In genomic region chr16:96669706-96670105, GRCm38 (mm10) we compare ENCODE assay signal across 22 mouse cellular contexts.
DNase-seq lines count a peak whose midpoint lies in the region; ATAC-seq and TF ChIP-seq lines count a peak whose summit lies in the region.
"Had no signal": no experiment of that assay in that cellular context is flagged by ENCODE, and none has a peak within 500 bp of the region (broad histone marks: within the 10 kb centered on the region; RNA-seq: fewer than 3 reads in every experiment).

No protein-coding gene starts in this region.

- no peaks in the 10 kb centered on the region for H3K27me3 ChIP-seq in midbrain, postnatal 0 days (ENCODE audit: insufficient read depth, low read length)
- H3K27me3 ChIP-seq in midbrain, embryonic 10.5 days (ENCODE audit: low read depth, poor library complexity, severe bottlenecking) = no peaks in the 10 kb centered on the region
- no peaks in the 10 kb centered on the region; the same call in 1 of the 2 replicates for H3K27me3 ChIP-seq in forebrain, embryonic 12.5 days
- H3K27me3 ChIP-seq: forebrain, embryonic 15.5 days; hindbrain, embryonic 12.5 days had no signal

- H3K9me3 ChIP-seq in midbrain, postnatal 0 days (ENCODE audit: low read length) = no peaks in the 10 kb centered on the region
- no peaks in the 10 kb centered on the region for H3K9me3 ChIP-seq in midbrain, embryonic 10.5 days (replicated peaks)
- H3K9me3 ChIP-seq in forebrain, embryonic 12.5 days = no peaks in the 10 kb centered on the region
- H3K9me3 ChIP-seq: embryonic facial prominence, embryonic 15.5 days; forebrain, embryonic 10.5 days; forebrain, embryonic 15.5 days; heart, embryonic 13.5 days; hindbrain, embryonic 12.5 days had no signal

- no peaks in the 10 kb centered on the region; the same call in 1 of the 2 replicates for H3K36me3 ChIP-seq in midbrain, postnatal 0 days (ENCODE audit: insufficient read depth, low read length)
- no peaks in the 10 kb centered on the region for H3K36me3 ChIP-seq in midbrain, embryonic 10.5 days
- H3K36me3 ChIP-seq in forebrain, embryonic 12.5 days (replicated peaks) = no peaks in the 10 kb centered on the region
- H3K36me3 ChIP-seq: embryonic facial prominence, embryonic 15.5 days; forebrain, embryonic 10.5 days; forebrain, embryonic 15.5 days; heart, embryonic 13.5 days; hindbrain, embryonic 12.5 days had no signal

- H3K4me3 ChIP-seq in midbrain, postnatal 0 days (ENCODE audit: low read depth, low read length) = no peak overlapping the region
- H3K4me3 ChIP-seq in midbrain, embryonic 10.5 days = no peak overlapping the region
- no peak overlapping the region for H3K4me3 ChIP-seq in forebrain, embryonic 12.5 days (replicated peaks)
- H3K4me3 ChIP-seq: embryonic facial prominence, embryonic 15.5 days; erythroblast, embryonic 14.5 days; forebrain, embryonic 10.5 days; forebrain, embryonic 15.5 days; heart, embryonic 13.5 days; hindbrain, embryonic 12.5 days had no signal

- ATAC-seq in midbrain, postnatal 0 days (ENCODE audit: low FRiP score) = no peak
- no peak for ATAC-seq in forebrain, embryonic 12.5 days (ENCODE audit: low FRiP score)
- ATAC-seq: forebrain, embryonic 15.5 days; hindbrain, embryonic 16.5 days; inflammation-experienced regulatory T-cells, adult 6 months had no signal

- no peak overlapping the region for H3K4me2 ChIP-seq in midbrain, postnatal 0 days (ENCODE audit: low read depth, low read length, poor library complexity, severe bottlenecking)
- no peak overlapping the region for H3K4me2 ChIP-seq in forebrain, embryonic 12.5 days
- H3K4me2 ChIP-seq: embryonic facial prominence, embryonic 15.5 days; forebrain, embryonic 15.5 days; heart, embryonic 13.5 days; hindbrain, embryonic 12.5 days had no signal

- H3K27ac ChIP-seq in midbrain, postnatal 0 days (ENCODE audit: low read depth, low read length) = no peak overlapping the region
- no peak overlapping the region for H3K27ac ChIP-seq in midbrain, embryonic 10.5 days (replicated peaks)
- H3K27ac ChIP-seq in forebrain, embryonic 12.5 days = no peak overlapping the region
- H3K27ac ChIP-seq: embryonic facial prominence, embryonic 15.5 days; forebrain, embryonic 10.5 days; forebrain, embryonic 15.5 days; heart, embryonic 13.5 days; hindbrain, embryonic 12.5 days had no signal

- H3K9ac ChIP-seq in midbrain, postnatal 0 days (replicated peaks; ENCODE audit: low read length, poor library complexity, severe bottlenecking) = no peak overlapping the region
- no peak overlapping the region for H3K9ac ChIP-seq in forebrain, embryonic 12.5 days
- H3K9ac ChIP-seq: embryonic facial prominence, embryonic 15.5 days; forebrain, embryonic 15.5 days; heart, embryonic 13.5 days; hindbrain, embryonic 12.5 days had no signal

- DNase-seq in layer of hippocampus, adult 11-12 months (ENCODE audit: low spot score) = peak; percentile 41
- no peak for DNase-seq in layer of hippocampus, postnatal 10 days (ENCODE audit: low spot score in 2 of 2)
- DNase-seq in midbrain, postnatal 0 days (ENCODE audit: low spot score) = peak; percentile 20
- no peak for DNase-seq in midbrain, embryonic 10.5 days (ENCODE audit: low spot score)
- peak; percentile 38 for DNase-seq in lung, postnatal 14 days
- DNase-seq in retina, postnatal 1 day = no peak
- DNase-seq: adrenal gland, adult 8-10 months; adrenal gland, postnatal 36 days; cerebellum, adult 11 months; cerebellum, adult 8-10 months; embryo, embryonic 11 days; gastrocnemius, postnatal 14 days; heart, postnatal 36 days had no signal

- no peaks in the 10 kb centered on the region; the same call in 1 of the 2 replicates for H3K4me1 ChIP-seq in midbrain, postnatal 0 days (ENCODE audit: insufficient read depth, low read length)
- peaks cover 8% of the 10 kb centered on the region for H3K4me1 ChIP-seq in midbrain, embryonic 10.5 days
- peaks cover 11% of the 10 kb centered on the region; the same call in 1 of the 2 replicates for H3K4me1 ChIP-seq in forebrain, embryonic 12.5 days
- H3K4me1 ChIP-seq: embryonic facial prominence, embryonic 15.5 days; heart, embryonic 13.5 days had no signal

- no peak for TF ChIP-seq CTCF in midbrain, postnatal 0 days (IDR thresholded peaks at IDR 0.05)

- 76% methylated on average over 5 of the region's 5 CpGs for WGBS in midbrain, postnatal 0 days
- 84% methylated on average over 5 of the region's 5 CpGs for WGBS in midbrain, embryonic 10.5 days
- WGBS in forebrain, embryonic 12.5 days = 85% methylated on average over 5 of the region's 5 CpGs

Comparison
In these comparisons a context has a peak if more than half of its experiments do, and no peak if none do; other contexts are left out.
1. DNase-seq: peak in layer of hippocampus, adult 11-12 months (single experiment), midbrain, postnatal 0 days (single experiment) and lung, postnatal 14 days (single experiment); none in layer of hippocampus, postnatal 10 days (0 of 2), midbrain, embryonic 10.5 days (single experiment) and retina, postnatal 1 day (single experiment).